Mouse (Mus musculus) stomach, embryonic 16.5 days (tissue): ENCODE measurements at regions not wholly inside any gene's neighbourhood (a gene's known extent, or its start where the extent isn't known, plus 50 kb on each side); places are given as distances from the start of the nearest gene placed in this dataset.
A peak's percentile ranks its signal among the peaks of the same experiment; 100 is the strongest.

Source experiments
- ATAC-seq: fragments of 200-750 bp; cut with Nextera tagmentation; 2 replicates; pipeline ENCODE4 v1.8.0; 2017; ENCODE audit warnings: moderate number of reproducible peaks, moderate TSS enrichment; ENCODE audit not compliant: insufficient read depth, low FRiP score
- H3K27ac ChIP-seq: fragments of 300-500 bp; sonication (generic); 2 replicates; pipeline ENCODE4 v1.5.1; 2014; ENCODE audit warnings: low read length
- H3K27me3 ChIP-seq: fragments of 300-500 bp; sonication (generic); 2 replicates; pipeline ENCODE4 v1.6.1; 2014; ENCODE audit warnings: low read length, control low read depth, mixed read lengths; ENCODE audit not compliant: control insufficient read depth, insufficient read depth
- H3K36me3 ChIP-seq: fragments of 300-500 bp; sonication (generic); 2 replicates; pipeline ENCODE4 v1.6.1; 2014; ENCODE audit warnings: low read length; ENCODE audit not compliant: control insufficient read depth, insufficient read depth
- H3K4me1 ChIP-seq: fragments of 300-500 bp; sonication (generic); 2 replicates; pipeline ENCODE4 v1.6.1; 2014; ENCODE audit warnings: low read length, control low read depth, mixed read lengths; ENCODE audit not compliant: control insufficient read depth, insufficient read depth
- H3K4me2 ChIP-seq: fragments of 300-500 bp; sonication (generic); 2 replicates; pipeline ENCODE4 v1.6.1; 2014; ENCODE audit warnings: low read depth, low read length, mixed read lengths
- H3K4me3 ChIP-seq: fragments of 300-500 bp; sonication (generic); replicated peaks from 2 replicates; pipeline ENCODE4 v1.5.1; 2014; ENCODE audit warnings: mild to moderate bottlenecking, low read length
- H3K9ac ChIP-seq: fragments of 300-500 bp; sonication (generic); 2 replicates; pipeline ENCODE4 v1.6.1; 2014; ENCODE audit warnings: low read length
- H3K9me3 ChIP-seq: fragments of 300-500 bp; sonication (generic); replicated peaks from 2 replicates; pipeline ENCODE4 v1.6.1; 2016; ENCODE audit warnings: low read length, control low read depth; ENCODE audit not compliant: control insufficient read depth
- WGBS: fragments of 180-500 bp; shearing (Covaris S2); extraction: QIAGEN DNeasy Blood & Tissue Kit; methylation state at CpG from one replicate; pipeline ENCODE4 v1.1.7; 2014; 5-methylcytosine and 5-hydroxymethylcytosine counted together

DNA sequence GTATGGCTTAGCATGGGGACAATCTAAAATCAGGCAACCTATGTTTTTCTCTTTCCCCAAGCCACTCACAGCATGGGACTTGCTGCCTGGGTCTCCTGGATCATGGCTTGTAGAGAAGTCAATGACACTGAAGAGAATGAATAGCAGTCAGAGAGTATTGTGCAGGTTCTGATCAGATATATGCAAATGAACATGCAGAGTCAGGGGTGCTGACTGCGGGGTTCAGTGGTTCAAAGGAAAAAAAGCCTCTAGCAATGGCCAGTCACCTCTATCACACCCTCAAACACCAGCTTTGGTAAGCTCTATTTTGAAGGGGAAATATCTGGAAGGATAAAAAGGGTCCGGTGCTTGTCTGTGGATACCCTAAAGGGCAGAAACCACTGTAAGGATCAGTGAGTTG lies 237.9 kb upstream of the Trib2 start:
- no peaks in the 10 kb centered on the region for H3K4me1 ChIP-seq
- H3K4me3 ChIP-seq = no peak overlapping the region
- H3K9me3 ChIP-seq = no peaks in the 10 kb centered on the region
- no peak overlapping the region for H3K27ac ChIP-seq
- no peak overlapping the region for H3K9ac ChIP-seq
- H3K4me2 ChIP-seq = no peak overlapping the region
- 87% methylated on average over 2 of the region's 2 CpGs for WGBS
- no peaks in the 10 kb centered on the region for H3K27me3 ChIP-seq
- ATAC-seq = no peak
- no peaks in the 10 kb centered on the region for H3K36me3 ChIP-seq

DNA sequence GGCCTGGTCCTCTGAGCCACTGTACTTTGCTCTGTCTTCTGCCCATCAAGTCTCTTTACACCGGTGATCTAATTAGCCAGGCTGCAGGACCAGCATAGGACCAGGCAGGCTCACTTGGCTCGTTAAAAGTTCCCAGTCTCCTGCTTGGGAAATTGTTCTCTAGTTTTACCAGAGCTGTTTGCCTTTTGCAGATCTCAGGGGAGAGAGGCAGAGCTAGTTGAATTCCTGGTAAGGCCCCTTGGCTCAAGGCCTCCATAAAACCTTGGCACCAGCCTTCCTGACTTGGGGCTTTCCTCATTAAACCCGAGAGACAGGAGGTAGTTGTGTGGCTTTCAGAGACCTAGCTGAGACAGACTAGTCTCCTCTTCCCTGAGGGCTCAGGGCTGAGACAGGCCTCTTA lies 237.0 kb upstream of the Trib2 start:
- 72% methylated on average over 3 of the region's 3 CpGs for WGBS
- no peaks in the 10 kb centered on the region for H3K4me1 ChIP-seq
- no peak for ATAC-seq
- H3K4me3 ChIP-seq = no peak overlapping the region
- no peak overlapping the region for H3K4me2 ChIP-seq
- H3K27me3 ChIP-seq = no peaks in the 10 kb centered on the region
- no peak overlapping the region for H3K9ac ChIP-seq
- H3K9me3 ChIP-seq = no peaks in the 10 kb centered on the region
- no peaks in the 10 kb centered on the region for H3K36me3 ChIP-seq
- H3K27ac ChIP-seq = no peak overlapping the region

DNA sequence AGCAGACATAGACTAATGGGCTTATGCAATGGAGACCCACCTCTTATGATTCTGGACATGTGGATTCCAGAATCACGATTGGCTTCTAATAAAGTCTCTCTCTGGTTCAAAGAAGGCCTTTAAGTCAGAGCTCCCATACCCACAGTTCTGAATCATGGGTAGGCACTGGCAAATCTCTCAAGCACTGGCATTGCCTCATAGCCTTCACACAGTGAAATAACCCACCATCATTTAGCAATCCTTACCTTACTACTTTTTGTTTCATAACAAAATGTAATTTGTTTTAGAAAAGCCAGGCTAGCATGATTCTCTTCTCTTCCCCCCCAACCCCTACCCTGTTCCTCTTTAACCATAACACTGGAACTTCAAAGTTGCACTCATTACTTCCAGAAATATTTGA lies 236.3 kb upstream of the Trib2 start:
- 84% methylated on average over 1 of the region's 1 CpGs for WGBS
- H3K9ac ChIP-seq = no peak overlapping the region
- ATAC-seq = no peak
- H3K9me3 ChIP-seq = no peaks in the 10 kb centered on the region
- no peak overlapping the region for H3K4me3 ChIP-seq
- H3K4me1 ChIP-seq = no peaks in the 10 kb centered on the region
- no peaks in the 10 kb centered on the region for H3K27me3 ChIP-seq
- no peak overlapping the region for H3K27ac ChIP-seq
- no peaks in the 10 kb centered on the region for H3K36me3 ChIP-seq
- no peak overlapping the region for H3K4me2 ChIP-seq

DNA sequence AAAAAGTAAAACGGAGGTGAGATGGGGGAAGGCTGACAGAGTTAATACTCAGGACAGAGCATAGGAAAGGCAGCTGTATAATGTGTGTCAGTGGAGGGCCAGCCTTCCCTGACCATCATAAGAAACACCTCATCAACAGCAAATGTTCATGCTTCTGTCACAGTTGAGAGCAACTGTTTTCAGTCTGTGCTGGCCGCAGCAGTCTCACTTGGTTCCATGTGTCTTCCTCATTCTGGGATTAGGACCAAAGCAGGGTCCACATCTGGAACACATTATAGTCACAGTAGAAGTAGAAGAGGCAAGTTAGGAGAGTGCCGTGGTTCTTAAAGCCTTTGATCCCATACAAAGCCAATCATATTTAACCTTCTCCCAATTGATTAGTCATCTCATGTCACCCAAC lies 235.6 kb upstream of the Trib2 start:
- H3K27ac ChIP-seq = no peak overlapping the region
- ATAC-seq = no peak

DNA sequence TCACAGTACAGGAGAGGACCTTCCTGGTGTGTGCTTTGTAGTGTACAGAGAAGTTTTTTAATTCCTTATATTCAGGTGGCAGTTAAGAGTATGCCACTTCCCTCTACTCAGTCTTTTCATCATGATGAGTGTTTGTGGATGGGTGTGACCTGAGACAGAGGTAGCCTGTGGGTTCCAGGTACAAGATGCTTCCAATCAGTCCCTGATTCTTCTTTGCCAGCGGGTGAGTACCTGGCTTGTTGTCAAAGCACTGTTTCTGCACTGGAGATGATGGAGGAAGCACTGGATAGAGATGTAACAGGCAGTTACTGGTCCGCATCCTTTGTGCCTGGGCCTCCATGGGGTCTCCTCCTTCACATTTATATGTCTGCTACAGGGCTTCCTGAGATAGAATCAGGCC lies 234.7 kb upstream of the Trib2 start:
- Histone ChIP-seq H3K4me3 (no peak overlapping the region), H3K9me3 (no peaks in the 10 kb centered on the region), H3K36me3 (no peaks in the 10 kb centered on the region), H3K4me1 (no peaks in the 10 kb centered on the region), H3K4me2 (no peak overlapping the region), H3K9ac (no peak overlapping the region), H3K27ac (no peak overlapping the region), H3K27me3 (no peaks in the 10 kb centered on the region)
- ATAC-seq = no peak
- 80% methylated on average over 2 of the region's 2 CpGs for WGBS

More for the DNA sequence above, 235.6 kb upstream of the Trib2 start:
- no peak overlapping the region for H3K4me2 ChIP-seq
- WGBS = 72% methylated on average over 3 of the region's 3 CpGs
- no peak overlapping the region for H3K9ac ChIP-seq
- no peaks in the 10 kb centered on the region for H3K27me3 ChIP-seq
- H3K4me1 ChIP-seq = no peaks in the 10 kb centered on the region
- H3K36me3 ChIP-seq = no peaks in the 10 kb centered on the region
- H3K4me3 ChIP-seq = no peak overlapping the region
- no peaks in the 10 kb centered on the region for H3K9me3 ChIP-seq

DNA sequence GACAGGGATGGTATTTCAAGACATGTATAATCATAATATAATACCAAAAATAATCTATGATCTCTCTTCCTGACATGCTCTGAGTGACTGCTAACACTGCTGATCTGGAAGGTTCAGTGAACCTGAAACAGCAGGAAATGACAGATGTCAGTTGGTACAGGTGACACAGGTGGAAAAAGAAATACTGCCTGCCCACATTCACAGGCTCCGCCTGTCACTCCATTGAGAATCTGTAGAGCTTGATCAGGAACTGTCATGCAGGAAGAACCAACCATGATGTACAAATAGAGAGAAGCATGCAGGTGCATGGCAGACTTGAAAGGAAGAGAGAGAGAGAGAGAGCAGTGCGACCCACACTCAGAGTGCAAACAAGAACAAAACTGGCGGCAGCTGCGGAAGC lies 232.8 kb upstream of the Trib2 start:
- Histone ChIP-seq H3K9me3 (no peaks in the 10 kb centered on the region), H3K4me1 (no peaks in the 10 kb centered on the region), H3K4me2 (no peak overlapping the region), H3K36me3 (no peaks in the 10 kb centered on the region), H3K4me3 (no peak overlapping the region), H3K27ac (no peak overlapping the region), H3K27me3 (no peaks in the 10 kb centered on the region), H3K9ac (no peak overlapping the region)
- no peak for ATAC-seq
- 65% methylated on average over 4 of the region's 4 CpGs for WGBS

DNA sequence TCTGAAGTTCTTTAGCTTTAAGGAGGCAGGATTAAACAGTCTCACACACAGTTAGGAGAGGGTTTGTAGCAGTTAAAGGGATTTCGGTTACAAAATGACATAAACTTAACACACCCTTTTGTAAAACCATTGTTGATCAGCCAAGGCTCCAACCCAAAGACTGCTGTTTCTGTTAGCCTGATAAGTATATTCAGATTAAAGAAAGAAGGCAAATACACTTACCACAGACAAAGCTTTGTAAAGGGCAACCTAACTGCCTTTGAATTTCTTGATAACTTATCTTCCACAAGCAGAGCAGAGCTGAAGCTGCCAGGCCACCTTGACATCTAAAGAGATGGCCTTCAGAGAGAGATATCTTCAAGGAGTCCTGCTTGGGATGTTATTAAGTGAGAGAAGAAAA lies 229.9 kb upstream of the Trib2 start:
- peak; percentile 10 for ATAC-seq
- Histone ChIP-seq H3K9ac (no peak overlapping the region), H3K27ac (0 out of 2 replicates have a peak overlapping the region, but pooled peaks have one; percentile 28), H3K9me3 (no peaks in the 10 kb centered on the region), H3K36me3 (no peaks in the 10 kb centered on the region), H3K4me2 (no peak overlapping the region), H3K4me1 (no peaks in the 10 kb centered on the region), H3K27me3 (no peaks in the 10 kb centered on the region), H3K4me3 (no peak overlapping the region)
- 38% methylated on average over 1 of the region's 1 CpGs for WGBS

DNA sequence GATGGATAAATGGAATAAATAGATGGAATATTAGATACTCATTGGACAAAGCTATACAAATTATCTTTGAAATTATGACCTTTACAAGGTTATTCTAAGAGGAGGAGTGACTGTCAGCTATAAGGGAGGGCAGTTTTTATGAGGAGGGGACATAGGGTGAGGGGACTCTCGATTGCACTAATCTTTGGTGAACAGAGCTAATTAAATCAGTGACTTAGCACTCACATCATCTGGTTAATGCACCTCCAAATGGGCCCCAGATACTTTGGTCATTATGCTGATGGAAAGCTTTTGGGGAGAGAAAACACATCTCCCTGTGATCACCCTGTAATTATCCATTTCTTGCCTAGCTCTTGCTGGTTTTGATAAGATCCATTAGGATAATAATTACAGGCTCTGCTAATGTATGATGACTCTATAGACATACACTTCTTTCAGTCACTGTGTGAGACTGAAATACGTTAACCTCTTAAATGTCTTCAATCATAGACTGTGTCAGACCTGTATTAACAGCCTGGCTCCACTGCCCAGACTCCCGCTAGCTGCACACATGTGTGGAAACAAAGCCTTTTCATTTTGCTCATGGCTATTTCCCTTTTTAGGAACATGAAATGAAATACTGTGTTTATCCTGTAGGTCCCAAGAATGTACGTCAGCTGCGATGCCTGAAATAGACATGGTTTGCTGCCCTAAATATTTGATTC lies 229.2 kb upstream of the Trib2 start:
- ATAC-seq = 0 out of 2 replicates have a peak, but pooled peaks have one; percentile 37
- H3K27ac ChIP-seq = peak overlapping the region; percentile 21
- no peak overlapping the region for H3K4me2 ChIP-seq
- H3K4me1 ChIP-seq = no peaks in the 10 kb centered on the region
- H3K27me3 ChIP-seq = no peaks in the 10 kb centered on the region
- WGBS = 47% methylated on average over 5 of the region's 5 CpGs
- H3K9ac ChIP-seq = no peak overlapping the region
- H3K9me3 ChIP-seq = no peaks in the 10 kb centered on the region
- H3K36me3 ChIP-seq = no peaks in the 10 kb centered on the region
- no peak overlapping the region for H3K4me3 ChIP-seq

DNA sequence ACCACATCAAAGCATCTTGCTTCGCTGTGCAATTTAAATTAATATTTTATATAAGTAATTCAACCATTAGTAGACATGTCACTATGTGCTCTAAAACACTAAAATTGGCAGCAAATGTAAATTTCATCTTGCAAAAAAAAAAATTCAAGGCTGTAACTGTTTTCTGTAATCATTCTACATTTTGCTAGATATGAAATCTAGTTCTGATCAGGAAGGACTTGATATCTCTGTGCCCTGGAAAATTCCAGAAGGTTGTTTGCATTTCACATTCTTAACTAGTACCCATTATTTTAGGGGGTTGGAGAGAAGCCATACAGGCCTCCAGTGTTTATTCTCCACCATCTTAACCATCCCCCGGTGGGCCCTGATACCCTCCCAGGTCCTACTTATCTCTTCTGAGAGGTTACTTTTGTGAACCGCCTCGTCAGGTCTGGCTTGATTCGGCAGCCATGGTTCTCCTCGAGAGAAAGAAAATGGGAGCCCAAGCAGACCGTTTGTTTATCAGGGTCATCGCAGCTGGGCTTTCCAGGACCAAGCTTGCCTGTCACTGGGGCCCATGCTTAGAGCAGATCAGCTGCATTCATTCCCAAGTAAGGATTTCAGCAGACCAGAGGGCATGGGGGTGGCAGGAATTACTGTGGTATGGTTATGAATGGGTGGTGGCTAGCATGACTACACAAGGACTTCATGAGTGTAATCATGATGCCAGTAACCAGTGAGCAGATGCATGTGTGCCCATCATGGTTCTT lies 226.9 kb upstream of the Trib2 start:
- Histone ChIP-seq H3K27me3 (no peaks in the 10 kb centered on the region), H3K27ac (no peak overlapping the region), H3K4me2 (no peak overlapping the region), H3K9ac (no peak overlapping the region), H3K36me3 (no peaks in the 10 kb centered on the region), H3K4me1 (no peaks in the 10 kb centered on the region), H3K9me3 (no peaks in the 10 kb centered on the region), H3K4me3 (no peak overlapping the region)
- no peak for ATAC-seq
- WGBS = 62% methylated on average over 8 of the region's 8 CpGs
